Mouse (Mus musculus): ENCODE results near the gene Msx2. TPM values are rescaled to one million over a fixed set of nuclear protein-coding genes. Genes with fewer than 3 reads are reported as not detected.
A peak's percentile ranks its signal among the peaks of the same experiment; 100 is the strongest.

The Msx2 gene
- polyA plus RNA-seq, 1 experiment from 2014 or later = 20.2 TPM

GRCm38 (mm10) chr13:53442168-53442980 is 30.5 kb downstream of the Msx2 start:
- H3K4me1 ChIP-seq (ENCODE audit: control insufficient read depth, insufficient read depth, low read length) = no peaks in the 10 kb centered on the region
- no peak overlapping the region; the same call in 1 of the 2 replicates for H3K9ac ChIP-seq (ENCODE audit: low read length)
- H3K27me3 ChIP-seq (ENCODE audit: control insufficient read depth, insufficient read depth, low read length) = no peaks in the 10 kb centered on the region
- ATAC-seq (ENCODE audit: insufficient read depth, low FRiP score, low TSS enrichment) (no peak), DNase-seq (ENCODE audit: low spot score) (peak; percentile 71)
- WGBS = 31% methylated on average over 25 of the region's 25 CpGs
- H3K4me3 ChIP-seq (ENCODE audit: low read depth, low read length) = no peak overlapping the region
- peak overlapping the region; percentile 39 for H3K4me2 ChIP-seq (ENCODE audit: low read depth)
- H3K9me3 ChIP-seq (ENCODE audit: control insufficient read depth, low read length) = no peaks in the 10 kb centered on the region
- no peak overlapping the region for H3K27ac ChIP-seq (ENCODE audit: low read depth, low read length)
- H3K36me3 ChIP-seq (ENCODE audit: control insufficient read depth, insufficient read depth, low read length) = no peaks in the 10 kb centered on the region

GRCm38 (mm10) chr13:53441307-53442028 is 31.4 kb downstream of the Msx2 start:
- Histone ChIP-seq H3K4me3 (ENCODE audit: low read depth, low read length) (no peak overlapping the region), H3K9ac (ENCODE audit: low read length) (no peak overlapping the region), H3K36me3 (ENCODE audit: control insufficient read depth, insufficient read depth, low read length) (no peaks in the 10 kb centered on the region), H3K27ac (ENCODE audit: low read depth, low read length) (no peak overlapping the region), H3K27me3 (ENCODE audit: control insufficient read depth, insufficient read depth, low read length) (no peaks in the 10 kb centered on the region), H3K9me3 (ENCODE audit: control insufficient read depth, low read length) (no peaks in the 10 kb centered on the region), H3K4me2 (ENCODE audit: low read depth) (no peak overlapping the region), H3K4me1 (ENCODE audit: control insufficient read depth, insufficient read depth, low read length) (no peaks in the 10 kb centered on the region)
- ATAC-seq (ENCODE audit: insufficient read depth, low FRiP score, low TSS enrichment) = no peak
- WGBS = 72% methylated on average over 5 of the region's 5 CpGs
- DNase-seq (ENCODE audit: low spot score) = no peak

- Histone ChIP-seq H3K36me3 (ENCODE audit: control insufficient read depth, insufficient read depth, low read length) (no peaks in the 10 kb centered on the region), H3K4me3 (ENCODE audit: low read depth, low read length) (no peak overlapping the region), H3K4me2 (ENCODE audit: low read depth) (no peak overlapping the region), H3K27ac (ENCODE audit: low read depth, low read length) (no peak overlapping the region), H3K9me3 (ENCODE audit: control insufficient read depth, low read length) (no peaks in the 10 kb centered on the region), H3K27me3 (ENCODE audit: control insufficient read depth, insufficient read depth, low read length) (no peaks in the 10 kb centered on the region), H3K9ac (ENCODE audit: low read length) (no peak overlapping the region), H3K4me1 (ENCODE audit: control insufficient read depth, insufficient read depth, low read length) (no peaks in the 10 kb centered on the region)
- no peak for ATAC-seq (ENCODE audit: insufficient read depth, low FRiP score, low TSS enrichment)
- no peak for DNase-seq (ENCODE audit: low spot score)
- WGBS = 88% methylated on average over 3 of the region's 3 CpGs
Observed at GRCm38 (mm10) chr13:53439957-53440356, 32.9 kb downstream of the Msx2 start.

DNA sequence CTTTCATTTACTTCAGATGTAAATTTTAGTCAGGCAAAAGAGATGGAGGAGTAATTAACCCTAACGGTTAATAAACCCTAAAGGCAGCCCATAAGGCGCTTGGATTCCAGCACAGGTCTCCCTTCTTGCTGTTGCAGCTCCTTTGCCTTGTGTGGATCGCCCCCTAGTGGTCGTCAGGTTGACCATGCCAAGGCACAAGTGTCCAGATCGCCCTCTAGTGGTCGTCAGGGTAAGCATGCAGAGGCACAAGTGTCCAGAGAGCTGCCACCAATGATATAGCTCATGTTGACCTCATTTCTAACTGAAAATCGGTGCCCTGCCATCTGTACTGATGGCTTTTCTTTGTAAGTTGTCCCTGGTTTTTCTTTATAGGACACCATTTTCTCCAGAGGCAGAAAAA is 46.4 kb downstream of the Msx2 start:
- ATAC-seq (ENCODE audit: insufficient read depth, low FRiP score, low TSS enrichment) = no peak
- Histone ChIP-seq H3K4me3 (ENCODE audit: low read depth, low read length) (no peak overlapping the region), H3K27ac (ENCODE audit: low read depth, low read length) (no peak overlapping the region), H3K4me1 (ENCODE audit: control insufficient read depth, insufficient read depth, low read length) (no peaks in the 10 kb centered on the region), H3K9me3 (ENCODE audit: control insufficient read depth, low read length) (no peaks in the 10 kb centered on the region), H3K27me3 (ENCODE audit: control insufficient read depth, insufficient read depth, low read length) (no peaks in the 10 kb centered on the region), H3K4me2 (ENCODE audit: low read depth) (no peak overlapping the region), H3K9ac (ENCODE audit: low read length) (no peak overlapping the region), H3K36me3 (ENCODE audit: control insufficient read depth, insufficient read depth, low read length) (no peaks in the 10 kb centered on the region)
- peak; percentile 85 for DNase-seq (ENCODE audit: low spot score)
- 26% methylated on average over 7 of the region's 7 CpGs for WGBS

DNA sequence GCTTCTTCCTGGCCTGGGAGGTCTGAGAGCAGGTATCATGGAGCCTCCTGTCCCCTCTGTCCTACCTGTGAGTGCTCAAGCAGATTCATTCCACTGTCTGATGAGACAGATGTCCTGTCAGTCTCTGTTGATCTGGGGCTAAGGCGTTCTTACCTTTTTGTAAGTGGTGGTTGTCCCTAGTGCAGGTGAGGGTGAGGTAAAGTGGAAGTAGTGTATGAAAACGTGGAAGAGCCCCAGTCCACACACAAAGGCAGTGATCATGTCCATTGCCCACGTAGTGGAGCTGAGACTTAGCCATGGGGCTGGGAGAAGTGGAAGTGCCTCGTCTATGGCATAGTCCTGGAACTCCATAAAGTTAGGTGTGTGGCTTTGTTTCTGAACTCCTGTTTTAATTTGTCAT is 51.7 kb downstream of the Msx2 start:
- 79% methylated on average over 4 of the region's 4 CpGs for WGBS
- Histone ChIP-seq H3K4me1 (ENCODE audit: control insufficient read depth, insufficient read depth, low read length) (no peaks in the 10 kb centered on the region), H3K4me3 (ENCODE audit: low read depth, low read length) (no peak overlapping the region), H3K36me3 (ENCODE audit: control insufficient read depth, insufficient read depth, low read length) (no peaks in the 10 kb centered on the region), H3K9ac (ENCODE audit: low read length) (no peak overlapping the region), H3K4me2 (ENCODE audit: low read depth) (no peak overlapping the region), H3K27ac (ENCODE audit: low read depth, low read length) (no peak overlapping the region), H3K9me3 (ENCODE audit: control insufficient read depth, low read length) (no peaks in the 10 kb centered on the region), H3K27me3 (ENCODE audit: control insufficient read depth, insufficient read depth, low read length) (no peaks in the 10 kb centered on the region)
- no peak for DNase-seq (ENCODE audit: low spot score)
- ATAC-seq (ENCODE audit: insufficient read depth, low FRiP score, low TSS enrichment) = no peak

- no peak for DNase-seq (ENCODE audit: low spot score)
- WGBS = 87% methylated on average over 4 of the region's 4 CpGs
Observed at GRCm38 (mm10) chr13:53420741-53421140, 52.1 kb downstream of the Msx2 start.

DNA sequence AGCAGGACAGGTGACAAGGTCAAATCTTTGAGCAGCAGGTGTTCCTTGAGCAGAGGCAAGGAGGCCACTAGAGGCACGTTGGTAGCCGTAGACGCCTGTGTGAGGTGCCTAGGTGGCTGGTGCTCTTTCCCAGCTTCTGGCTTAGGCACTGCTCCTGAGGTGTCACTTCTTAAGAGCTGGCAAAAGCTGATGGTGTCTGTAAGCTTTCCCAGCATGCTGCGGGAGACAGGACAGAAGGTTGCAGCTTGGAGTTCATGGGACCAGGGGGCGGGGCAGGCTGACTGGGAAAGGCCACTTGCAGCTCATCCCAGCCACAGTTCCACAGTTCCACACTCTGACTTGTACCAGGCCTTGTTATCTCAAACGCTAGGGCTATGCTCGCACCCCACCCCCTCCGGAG is 53.2 kb downstream of the Msx2 start:
- H3K27me3 ChIP-seq (ENCODE audit: control insufficient read depth, insufficient read depth, low read length) = no peaks in the 10 kb centered on the region
- H3K4me3 ChIP-seq (ENCODE audit: low read depth, low read length) = no peak overlapping the region
- 81% methylated on average over 8 of the region's 8 CpGs for WGBS
- DNase-seq (ENCODE audit: low spot score) (no peak), ATAC-seq (ENCODE audit: insufficient read depth, low FRiP score, low TSS enrichment) (no peak)
- H3K9ac ChIP-seq (ENCODE audit: low read length) = no peak overlapping the region
- H3K4me2 ChIP-seq (ENCODE audit: low read depth) = no peak overlapping the region
- no peaks in the 10 kb centered on the region for H3K4me1 ChIP-seq (ENCODE audit: control insufficient read depth, insufficient read depth, low read length)
- no peaks in the 10 kb centered on the region for H3K36me3 ChIP-seq (ENCODE audit: control insufficient read depth, insufficient read depth, low read length)
- no peaks in the 10 kb centered on the region for H3K9me3 ChIP-seq (ENCODE audit: control insufficient read depth, low read length)
- no peak overlapping the region for H3K27ac ChIP-seq (ENCODE audit: low read depth, low read length)

More at GRCm38 (mm10) chr13:53420741-53421140, 52.1 kb downstream of the Msx2 start:
- no peak overlapping the region for H3K9ac ChIP-seq (ENCODE audit: low read length)
- H3K4me2 ChIP-seq (ENCODE audit: low read depth) = no peak overlapping the region
- no peak overlapping the region for H3K27ac ChIP-seq (ENCODE audit: low read depth, low read length)
- ATAC-seq (ENCODE audit: insufficient read depth, low FRiP score, low TSS enrichment) = no peak
- H3K4me1 ChIP-seq (ENCODE audit: control insufficient read depth, insufficient read depth, low read length) = no peaks in the 10 kb centered on the region
- no peaks in the 10 kb centered on the region for H3K27me3 ChIP-seq (ENCODE audit: control insufficient read depth, insufficient read depth, low read length)
- H3K9me3 ChIP-seq (ENCODE audit: control insufficient read depth, low read length) = no peaks in the 10 kb centered on the region
- H3K4me3 ChIP-seq (ENCODE audit: low read depth, low read length) = no peak overlapping the region
- H3K36me3 ChIP-seq (ENCODE audit: control insufficient read depth, insufficient read depth, low read length) = no peaks in the 10 kb centered on the region

GRCm38 (mm10) chr13:53417701-53418100 is 55.2 kb downstream of the Msx2 start:
- 90% methylated on average over 6 of the region's 6 CpGs for WGBS
- H3K36me3 ChIP-seq (ENCODE audit: control insufficient read depth, insufficient read depth, low read length) = no peaks in the 10 kb centered on the region
- no peak for ATAC-seq (ENCODE audit: insufficient read depth, low FRiP score, low TSS enrichment)

More at GRCm38 (mm10) chr13:53417701-53418100, 55.2 kb downstream of the Msx2 start:
- Histone ChIP-seq H3K27ac (ENCODE audit: low read depth, low read length) (no peak overlapping the region), H3K4me3 (ENCODE audit: low read depth, low read length) (no peak overlapping the region), H3K9ac (ENCODE audit: low read length) (no peak overlapping the region), H3K4me1 (ENCODE audit: control insufficient read depth, insufficient read depth, low read length) (no peaks in the 10 kb centered on the region), H3K9me3 (ENCODE audit: control insufficient read depth, low read length) (no peaks in the 10 kb centered on the region), H3K4me2 (ENCODE audit: low read depth) (no peak overlapping the region), H3K27me3 (ENCODE audit: control insufficient read depth, insufficient read depth, low read length) (no peaks in the 10 kb centered on the region)
- no peak for DNase-seq (ENCODE audit: low spot score)

All from neural tube, embryonic 11.5 days (tissue).